Mouse (Mus musculus) embryonic fibroblast, embryonic 13.5 days (primary cell): ENCODE data around the gene Mthfd1.

Experiments
- CTCF ChIP-seq: IDR thresholded peaks from 2 replicates; pipeline ENCODE4 v1.5.1; 2011; ENCODE audit warnings: mild to moderate bottlenecking, control low read depth, low read length, moderate library complexity, borderline replicate concordance; ENCODE audit not compliant: insufficient read depth
- POLR2A ChIP-seq: IDR thresholded peaks from 2 replicates; pipeline ENCODE4 v1.6.1; 2011; ENCODE audit warnings: low read depth, mild to moderate bottlenecking, control low read depth, low read length, moderate library complexity

DNA sequence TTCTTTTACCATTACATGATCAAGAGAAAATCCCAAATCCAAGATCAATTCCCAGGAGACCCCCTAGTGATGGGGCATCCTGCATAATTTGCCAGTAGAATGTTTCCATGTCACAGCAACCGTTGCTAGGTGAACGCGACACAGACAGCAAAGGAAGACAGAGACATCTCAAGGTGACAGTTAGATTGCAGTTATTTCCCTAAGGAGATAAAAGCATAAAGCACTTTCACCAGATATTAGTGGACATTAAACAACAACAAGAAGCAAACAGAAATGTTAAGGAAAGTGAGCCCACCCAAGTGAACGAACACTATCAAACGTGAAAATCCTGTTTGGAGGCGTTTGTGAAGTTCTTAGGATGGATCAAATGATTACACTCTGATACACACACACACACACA, 8.5 kb upstream of the Mthfd1 start, which contains the start of gene Tex21:
- TF ChIP-seq CTCF: no peak
- TF ChIP-seq POLR2A: no peak
